In the genomic region with DNA sequence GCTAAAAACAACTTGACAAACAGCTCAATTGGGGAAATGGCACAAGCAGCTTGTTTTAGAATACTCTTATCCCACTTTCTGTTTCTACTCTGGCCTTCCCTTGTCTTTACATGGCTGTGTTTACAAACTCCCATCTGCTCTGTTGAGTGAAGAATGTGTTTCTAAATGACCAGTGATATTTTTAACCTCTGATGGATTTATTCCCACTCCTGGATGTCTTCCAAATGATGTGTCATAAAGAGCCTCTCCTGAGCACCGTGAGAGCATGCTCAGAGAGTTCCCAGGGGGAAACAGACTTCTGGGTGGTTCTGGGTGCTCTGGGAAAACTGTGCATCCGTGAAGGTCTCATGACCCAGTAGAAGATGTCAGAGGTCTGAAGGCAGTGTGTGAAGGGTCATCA, we compare ENCODE assay signal across 9 mouse cellular contexts. TPM values are rescaled to one million over a fixed set of nuclear protein-coding genes. Genes with fewer than 3 reads are reported as not detected.
DNase-seq lines count a peak whose midpoint lies in the region; ATAC-seq and TF ChIP-seq lines count a peak whose summit lies in the region.
"Had no signal": no experiment of that assay in that cellular context is flagged by ENCODE, and none has a peak within 500 bp of the region (broad histone marks: within the 10 kb centered on the region; RNA-seq: fewer than 3 reads in every experiment).

No protein-coding gene starts in this region.

- H3K27me3 ChIP-seq in kidney, embryonic 15.5 days: no peaks in the 10 kb centered on the region
- no peaks in the 10 kb centered on the region for H3K27me3 ChIP-seq in heart, postnatal 0 days (ENCODE audit: control insufficient read depth, insufficient read depth, low read length)
- H3K27me3 ChIP-seq in small intestine, adult 2 months (ENCODE audit: control insufficient read depth, insufficient read depth, low read length): no peaks in the 10 kb centered on the region

- peak; percentile 18 for DNase-seq in kidney, postnatal 14 days
- DNase-seq in fibroblast of lung, adult 2 months (ENCODE audit: low read depth): peak; percentile 68
- peak; percentile 93 for DNase-seq in heart, postnatal 0 days (ENCODE audit: low spot score)
- DNase-seq in ovary, postnatal 10 days (ENCODE audit: low spot score): no peak
- no peak for DNase-seq in layer of hippocampus, adult 18-20 months (ENCODE audit: low spot score in 2 of 2)
- DNase-seq: thymus, postnatal 4 days had no signal

- 32% methylated on average over 2 of the region's 2 CpGs for WGBS in kidney, embryonic 15.5 days
- WGBS in heart, postnatal 0 days: 9% methylated on average over 2 of the region's 2 CpGs
- WGBS in small intestine, adult 2 months: 7% methylated on average over 2 of the region's 2 CpGs

- no peak for ATAC-seq in kidney, embryonic 15.5 days (replicated peaks; ENCODE audit: low FRiP score)
- peak; percentile 81 for ATAC-seq in heart, postnatal 0 days (ENCODE audit: insufficient read depth, low read depth)
- ATAC-seq: hindbrain, postnatal 0 days had no signal

- H3K27ac ChIP-seq in kidney, embryonic 15.5 days: no peak overlapping the region
- H3K27ac ChIP-seq in heart, postnatal 0 days (ENCODE audit: low read depth): peak overlapping the region; percentile 94
- H3K27ac ChIP-seq in small intestine, adult 2 months (ENCODE audit: insufficient read depth, low read depth, low read length): peak overlapping the region; percentile 41
- H3K27ac ChIP-seq: hindbrain, postnatal 0 days had no signal

- no peak overlapping the region for H3K4me2 ChIP-seq in kidney, embryonic 15.5 days
- 0 out of 2 replicates have a peak overlapping the region, but pooled peaks have one; percentile 13 for H3K4me2 ChIP-seq in heart, postnatal 0 days (ENCODE audit: low read depth, low read length)

- no peak for TF ChIP-seq POLR2A in small intestine, adult 2 months (IDR thresholded peaks at IDR 0.05; ENCODE audit: low read depth, low read length)

- 0 out of 2 replicates have a peak, but pooled peaks cover 3% of the 10 kb centered on the region for H3K9me3 ChIP-seq in kidney, embryonic 15.5 days (replicated peaks)
- 0 out of 2 replicates have a peak, but pooled peaks cover 3% of the 10 kb centered on the region for H3K9me3 ChIP-seq in heart, postnatal 0 days (replicated peaks; ENCODE audit: control insufficient read depth, low read length)

- H3K36me3 ChIP-seq in kidney, embryonic 15.5 days: no peaks in the 10 kb centered on the region
- H3K36me3 ChIP-seq in heart, postnatal 0 days (replicated peaks; ENCODE audit: control insufficient read depth, insufficient read depth, low read length): no peaks in the 10 kb centered on the region
- H3K36me3 ChIP-seq in small intestine, adult 2 months (ENCODE audit: control insufficient read depth, insufficient read depth, low read length): no peaks in the 10 kb centered on the region

- 0 out of 2 replicates have a peak, but pooled peaks have one; percentile 43 for TF ChIP-seq EP300 in heart, postnatal 0 days (IDR thresholded peaks at IDR 0.05; ENCODE audit: low read depth)

- no peak for TF ChIP-seq CTCF in heart, postnatal 0 days (IDR thresholded peaks at IDR 0.05; ENCODE audit: low read depth)
- no peak for TF ChIP-seq CTCF in small intestine, adult 2 months (IDR thresholded peaks at IDR 0.05; ENCODE audit: extremely low read depth, insufficient read length, insufficient replicate concordance, low read depth, low read length)

- H3K4me3 ChIP-seq in kidney, embryonic 15.5 days (replicated peaks): no peak overlapping the region
- no peak overlapping the region for H3K4me3 ChIP-seq in heart, postnatal 0 days (ENCODE audit: low read depth, low read length)
- H3K4me3 ChIP-seq in small intestine, adult 2 months (ENCODE audit: low read depth, low read length): no peak overlapping the region

- peaks cover 11% of the 10 kb centered on the region for H3K4me1 ChIP-seq in kidney, embryonic 15.5 days
- H3K4me1 ChIP-seq in heart, postnatal 0 days (ENCODE audit: control insufficient read depth, insufficient read depth): peaks cover 35% of the 10 kb centered on the region
- peaks cover 15% of the 10 kb centered on the region; the same call in 1 of the 2 replicates for H3K4me1 ChIP-seq in small intestine, adult 2 months (ENCODE audit: control insufficient read depth, insufficient read depth, insufficient read length, low read length)

- no peak overlapping the region for H3K9ac ChIP-seq in kidney, embryonic 15.5 days
- H3K9ac ChIP-seq in heart, postnatal 0 days (replicated peaks; ENCODE audit: low read depth, low read length): no peak overlapping the region

RNA-seq across cellular contexts. Expression of a gene that starts 24.1 kb away (rescaled TPM):
- 1.5 and 1.6 TPM in 2 replicates for polyA plus RNA-seq in kidney, embryonic 15.5 days (2015; fragmentation: Nextera tagmentation; extraction: Ambion mirVana)
- total RNA-seq in heart, postnatal 0 days (2014; rRNA removed; ENCODE audit: low replicate concordance): 98.9 and 100 TPM in 2 replicates
- polyA plus RNA-seq in heart, postnatal 0 days (2015; fragmentation: Nextera tagmentation; extraction: Ambion mirVana): 7.7 and 8.3 TPM in 2 replicates
- polyA plus RNA-seq in small intestine, adult 2 months (2012; rRNA removed): 6.3 and 6.4 TPM in 2 replicates
- total RNA-seq in layer of hippocampus, adult 18-20 months (2021): 1 to 10 TPM; 8.1 to 9.0 TPM

Comparison
In these comparisons a context has a peak if more than half of its experiments do, and no peak if none do; other contexts are left out.
1. DNase-seq: peak in kidney, postnatal 14 days (single experiment), fibroblast of lung, adult 2 months (single experiment) and heart, postnatal 0 days (single experiment); none in ovary, postnatal 10 days (single experiment) and layer of hippocampus, adult 18-20 months (0 of 2).